Mouse (Mus musculus): ENCODE measurements around the gene Scn7a. TPM values are rescaled to one million over a fixed set of nuclear protein-coding genes. Genes with fewer than 3 reads are reported as not detected.

Gene Scn7a
- 0.15 and 0.23 TPM in 2 replicates for polyA plus RNA-seq (2015; fragmentation: Nextera tagmentation; extraction: Ambion mirVana)

- Histone ChIP-seq H3K27ac (ENCODE audit: low read length) (no peak within 1 kb of the TSS), H3K4me1 (ENCODE audit: control insufficient read depth, insufficient read depth, low read length) (no peaks in the 10 kb centered on the region), H3K36me3 (ENCODE audit: control insufficient read depth, insufficient read depth, low read length) (no peaks in the 10 kb centered on the region), H3K9me3 (replicated peaks; ENCODE audit: control insufficient read depth, low read length, poor library complexity, severe bottlenecking) (no peaks in the 10 kb centered on the region), H3K4me2 (ENCODE audit: low read length) (no peak within 1 kb of the TSS), H3K27me3 (ENCODE audit: control insufficient read depth, insufficient read depth, low read depth, low read length) (no peaks in the 10 kb centered on the region), H3K9ac (ENCODE audit: low read depth, low read length) (no peak within 1 kb of the TSS), H3K4me3 (ENCODE audit: low read depth, low read length) (no peak within 1 kb of the TSS)
- WGBS = 30% methylated on average over 6 of the region's 6 CpGs
- no peak for ATAC-seq
Measured at GRCm38 (mm10) chr2:66784765-66785164, at the start of gene Scn7a. Scn7a (minus strand) TSS chr2:66784914.

- Histone ChIP-seq H3K27me3 (ENCODE audit: control insufficient read depth, insufficient read depth, low read depth, low read length) (no peaks in the 10 kb centered on the region), H3K9ac (ENCODE audit: low read depth, low read length) (no peak overlapping the region), H3K27ac (ENCODE audit: low read length) (no peak overlapping the region), H3K36me3 (ENCODE audit: control insufficient read depth, insufficient read depth, low read length) (no peaks in the 10 kb centered on the region), H3K9me3 (replicated peaks; ENCODE audit: control insufficient read depth, low read length, poor library complexity, severe bottlenecking) (no peaks in the 10 kb centered on the region), H3K4me3 (ENCODE audit: low read depth, low read length) (no peak overlapping the region), H3K4me2 (ENCODE audit: low read length) (no peak overlapping the region), H3K4me1 (ENCODE audit: control insufficient read depth, insufficient read depth, low read length) (no peaks in the 10 kb centered on the region)
- ATAC-seq = no peak
- WGBS = 85% methylated on average over 1 of the region's 1 CpGs
Measured at GRCm38 (mm10) chr2:66827729-66828128, 43.0 kb upstream of the Scn7a start.

- Histone ChIP-seq H3K9me3 (replicated peaks; ENCODE audit: control insufficient read depth, low read length, poor library complexity, severe bottlenecking) (no peaks in the 10 kb centered on the region), H3K4me3 (ENCODE audit: low read depth, low read length) (no peak overlapping the region), H3K9ac (ENCODE audit: low read depth, low read length) (no peak overlapping the region), H3K4me1 (ENCODE audit: control insufficient read depth, insufficient read depth, low read length) (no peaks in the 10 kb centered on the region), H3K27me3 (ENCODE audit: control insufficient read depth, insufficient read depth, low read depth, low read length) (no peaks in the 10 kb centered on the region), H3K4me2 (ENCODE audit: low read length) (no peak overlapping the region), H3K36me3 (ENCODE audit: control insufficient read depth, insufficient read depth, low read length) (no peaks in the 10 kb centered on the region), H3K27ac (ENCODE audit: low read length) (no peak overlapping the region)
- ATAC-seq = 0 out of 2 replicates have a peak, but pooled peaks have one; percentile 32
- 36% methylated on average over 7 of the region's 7 CpGs for WGBS
Measured at GRCm38 (mm10) chr2:66819862-66820559, 35.3 kb upstream of the Scn7a start.

- no peaks in the 10 kb centered on the region for H3K36me3 ChIP-seq (ENCODE audit: control insufficient read depth, insufficient read depth, low read length)
- 0 out of 2 replicates have a peak, but pooled peaks have one; percentile 32 for ATAC-seq
- 45% methylated on average over 4 of the region's 4 CpGs for WGBS
Measured at GRCm38 (mm10) chr2:66799676-66800249, 15.0 kb upstream of the Scn7a start.

GRCm38 (mm10) chr2:66797493-66797892 is 12.8 kb upstream of the Scn7a start:
- Histone ChIP-seq H3K27me3 (ENCODE audit: control insufficient read depth, insufficient read depth, low read depth, low read length) (no peaks in the 10 kb centered on the region), H3K4me2 (ENCODE audit: low read length) (no peak overlapping the region), H3K9ac (ENCODE audit: low read depth, low read length) (no peak overlapping the region), H3K27ac (ENCODE audit: low read length) (no peak overlapping the region), H3K4me3 (ENCODE audit: low read depth, low read length) (no peak overlapping the region), H3K9me3 (replicated peaks; ENCODE audit: control insufficient read depth, low read length, poor library complexity, severe bottlenecking) (no peaks in the 10 kb centered on the region), H3K4me1 (ENCODE audit: control insufficient read depth, insufficient read depth, low read length) (no peaks in the 10 kb centered on the region), H3K36me3 (ENCODE audit: control insufficient read depth, insufficient read depth, low read length) (no peaks in the 10 kb centered on the region)
- WGBS = 82% methylated on average over 1 of the region's 1 CpGs
- no peak for ATAC-seq

More at GRCm38 (mm10) chr2:66799676-66800249, 15.0 kb upstream of the Scn7a start:
- no peak overlapping the region for H3K4me3 ChIP-seq (ENCODE audit: low read depth, low read length)
- H3K27me3 ChIP-seq (ENCODE audit: control insufficient read depth, insufficient read depth, low read depth, low read length) = no peaks in the 10 kb centered on the region
- H3K9ac ChIP-seq (ENCODE audit: low read depth, low read length) = no peak overlapping the region
- H3K9me3 ChIP-seq (replicated peaks; ENCODE audit: control insufficient read depth, low read length, poor library complexity, severe bottlenecking) = no peaks in the 10 kb centered on the region
- H3K4me2 ChIP-seq (ENCODE audit: low read length) = no peak overlapping the region
- H3K27ac ChIP-seq (ENCODE audit: low read length) = no peak overlapping the region
- no peaks in the 10 kb centered on the region for H3K4me1 ChIP-seq (ENCODE audit: control insufficient read depth, insufficient read depth, low read length)

GRCm38 (mm10) chr2:66791629-66792028 is 6.9 kb upstream of the Scn7a start:
- Histone ChIP-seq H3K27ac (ENCODE audit: low read length) (no peak overlapping the region), H3K4me1 (ENCODE audit: control insufficient read depth, insufficient read depth, low read length) (no peaks in the 10 kb centered on the region), H3K9ac (ENCODE audit: low read depth, low read length) (no peak overlapping the region), H3K9me3 (replicated peaks; ENCODE audit: control insufficient read depth, low read length, poor library complexity, severe bottlenecking) (no peaks in the 10 kb centered on the region), H3K36me3 (ENCODE audit: control insufficient read depth, insufficient read depth, low read length) (no peaks in the 10 kb centered on the region), H3K27me3 (ENCODE audit: control insufficient read depth, insufficient read depth, low read depth, low read length) (no peaks in the 10 kb centered on the region), H3K4me3 (ENCODE audit: low read depth, low read length) (no peak overlapping the region), H3K4me2 (ENCODE audit: low read length) (no peak overlapping the region)
- ATAC-seq = no peak
- 84% methylated on average over 1 of the region's 1 CpGs for WGBS

- no peak for ATAC-seq
- 78% methylated on average over 2 of the region's 2 CpGs for WGBS
- Histone ChIP-seq H3K4me3 (ENCODE audit: low read depth, low read length) (no peak overlapping the region), H3K9me3 (replicated peaks; ENCODE audit: control insufficient read depth, low read length, poor library complexity, severe bottlenecking) (no peaks in the 10 kb centered on the region), H3K27me3 (ENCODE audit: control insufficient read depth, insufficient read depth, low read depth, low read length) (no peaks in the 10 kb centered on the region), H3K36me3 (ENCODE audit: control insufficient read depth, insufficient read depth, low read length) (no peaks in the 10 kb centered on the region), H3K4me2 (ENCODE audit: low read length) (no peak overlapping the region), H3K27ac (ENCODE audit: low read length) (no peak overlapping the region), H3K4me1 (ENCODE audit: control insufficient read depth, insufficient read depth, low read length) (no peaks in the 10 kb centered on the region), H3K9ac (ENCODE audit: low read depth, low read length) (no peak overlapping the region)
Measured at GRCm38 (mm10) chr2:66780884-66781283, 3.8 kb downstream of the Scn7a start.

- Histone ChIP-seq H3K27me3 (ENCODE audit: control insufficient read depth, insufficient read depth, low read depth, low read length) (no peaks in the 10 kb centered on the region), H3K9ac (ENCODE audit: low read depth, low read length) (no peak overlapping the region), H3K4me3 (ENCODE audit: low read depth, low read length) (no peak overlapping the region), H3K9me3 (replicated peaks; ENCODE audit: control insufficient read depth, low read length, poor library complexity, severe bottlenecking) (no peaks in the 10 kb centered on the region), H3K36me3 (ENCODE audit: control insufficient read depth, insufficient read depth, low read length) (no peaks in the 10 kb centered on the region), H3K4me2 (ENCODE audit: low read length) (no peak overlapping the region), H3K27ac (ENCODE audit: low read length) (no peak overlapping the region), H3K4me1 (ENCODE audit: control insufficient read depth, insufficient read depth, low read length) (no peaks in the 10 kb centered on the region)
- no peak for ATAC-seq
- 83% methylated on average over 2 of the region's 2 CpGs for WGBS
Measured at GRCm38 (mm10) chr2:66767980-66768379, 16.7 kb downstream of the Scn7a start.

- Histone ChIP-seq H3K36me3 (ENCODE audit: control insufficient read depth, insufficient read depth, low read length) (no peaks in the 10 kb centered on the region), H3K9me3 (replicated peaks; ENCODE audit: control insufficient read depth, low read length, poor library complexity, severe bottlenecking) (no peaks in the 10 kb centered on the region), H3K4me3 (ENCODE audit: low read depth, low read length) (no peak overlapping the region), H3K27me3 (ENCODE audit: control insufficient read depth, insufficient read depth, low read depth, low read length) (no peaks in the 10 kb centered on the region), H3K4me1 (ENCODE audit: control insufficient read depth, insufficient read depth, low read length) (no peaks in the 10 kb centered on the region), H3K9ac (ENCODE audit: low read depth, low read length) (no peak overlapping the region), H3K27ac (ENCODE audit: low read length) (no peak overlapping the region), H3K4me2 (ENCODE audit: low read length) (no peak overlapping the region)
- 78% methylated on average over 1 of the region's 1 CpGs for WGBS
- no peak for ATAC-seq
Measured at GRCm38 (mm10) chr2:66765170-66765569, 19.5 kb downstream of the Scn7a start.

All from midbrain, embryonic 16.5 days (tissue).